Mouse (Mus musculus): ENCODE measurements at regions not wholly inside any gene's neighbourhood (a gene's known extent, or its start where the extent isn't known, plus 50 kb on each side); places are given as distances from the start of the nearest gene placed in this dataset.
"Not testable (repeated sequence)": the region's sequence is repeated elsewhere in the genome, so short reads cannot be mapped to it uniquely, and the experiment has no call there.

GRCm38 (mm10) chr10:26139100-26140093 is 60.5 kb upstream of the Tmem200a start:
- Histone ChIP-seq H3K4me3 (ENCODE audit: low read depth, low read length) (no peak overlapping the region), H3K4me2 (ENCODE audit: low read depth, low read length) (no peak overlapping the region), H3K27ac (ENCODE audit: low read depth, low read length) (no peak overlapping the region), H3K4me1 (ENCODE audit: control insufficient read depth, insufficient read depth, low read length) (no peaks in the 10 kb centered on the region), H3K27me3 (ENCODE audit: control insufficient read depth, insufficient read depth, low read length) (no peaks in the 10 kb centered on the region), H3K9ac (replicated peaks; ENCODE audit: low read depth, low read length) (no peak overlapping the region), H3K9me3 (ENCODE audit: control insufficient read depth, low read length) (no peaks in the 10 kb centered on the region), H3K36me3 (ENCODE audit: control insufficient read depth, insufficient read depth, low read length) (no peaks in the 10 kb centered on the region)
- ATAC-seq (ENCODE audit: low read depth): peak; percentile 88; the same call in 1 of the 2 replicates
- WGBS: 35% methylated on average over 12 of the region's 12 CpGs

- Histone ChIP-seq H3K27me3 (ENCODE audit: control insufficient read depth, insufficient read depth, low read length) (no peaks in the 10 kb centered on the region), H3K4me2 (ENCODE audit: low read depth, low read length) (no peak overlapping the region), H3K4me1 (ENCODE audit: control insufficient read depth, insufficient read depth, low read length) (no peaks in the 10 kb centered on the region), H3K36me3 (ENCODE audit: control insufficient read depth, insufficient read depth, low read length) (no peaks in the 10 kb centered on the region), H3K9ac (replicated peaks; ENCODE audit: low read depth, low read length) (no peak overlapping the region), H3K27ac (ENCODE audit: low read depth, low read length) (no peak overlapping the region), H3K4me3 (ENCODE audit: low read depth, low read length) (no peak overlapping the region), H3K9me3 (ENCODE audit: control insufficient read depth, low read length) (no peaks in the 10 kb centered on the region)
- 72% methylated on average over 2 of the region's 2 CpGs for WGBS
- ATAC-seq (ENCODE audit: low read depth): no peak
Observed at GRCm38 (mm10) chr10:26152586-26152985, 73.7 kb upstream of the Tmem200a start.

GRCm38 (mm10) chr10:26158786-26159185 is 70.7 kb upstream of the Samd3 start:
- no peak for ATAC-seq (ENCODE audit: low read depth)
- Histone ChIP-seq H3K4me1 (ENCODE audit: control insufficient read depth, insufficient read depth, low read length) (no peaks in the 10 kb centered on the region), H3K4me3 (ENCODE audit: low read depth, low read length) (no peak overlapping the region), H3K4me2 (ENCODE audit: low read depth, low read length) (no peak overlapping the region), H3K9me3 (ENCODE audit: control insufficient read depth, low read length) (no peaks in the 10 kb centered on the region), H3K36me3 (ENCODE audit: control insufficient read depth, insufficient read depth, low read length) (no peaks in the 10 kb centered on the region), H3K27me3 (ENCODE audit: control insufficient read depth, insufficient read depth, low read length) (no peaks in the 10 kb centered on the region), H3K27ac (ENCODE audit: low read depth, low read length) (no peak overlapping the region), H3K9ac (replicated peaks; ENCODE audit: low read depth, low read length) (no peak overlapping the region)
- WGBS: 11% methylated on average over 3 of the region's 3 CpGs

GRCm38 (mm10) chr10:26161139-26161538 is 68.4 kb upstream of the Samd3 start:
- H3K9me3 ChIP-seq (ENCODE audit: control insufficient read depth, low read length); H3K4me2 ChIP-seq (ENCODE audit: low read depth, low read length); H3K9ac ChIP-seq (replicated peaks; ENCODE audit: low read depth, low read length); H3K4me1 ChIP-seq (ENCODE audit: control insufficient read depth, insufficient read depth, low read length); H3K36me3 ChIP-seq (ENCODE audit: control insufficient read depth, insufficient read depth, low read length); H3K4me3 ChIP-seq (ENCODE audit: low read depth, low read length); H3K27ac ChIP-seq (ENCODE audit: low read depth, low read length); ATAC-seq (ENCODE audit: low read depth); H3K27me3 ChIP-seq (ENCODE audit: control insufficient read depth, insufficient read depth, low read length): not testable (repeated sequence)

- H3K4me3 ChIP-seq (ENCODE audit: low read depth, low read length): no peak overlapping the region
- H3K9ac ChIP-seq (replicated peaks; ENCODE audit: low read depth, low read length): no peak overlapping the region
- no peak for ATAC-seq (ENCODE audit: low read depth)
- H3K36me3 ChIP-seq (ENCODE audit: control insufficient read depth, insufficient read depth, low read length): no peaks in the 10 kb centered on the region
- 86% methylated on average over 2 of the region's 2 CpGs for WGBS
- no peak overlapping the region for H3K4me2 ChIP-seq (ENCODE audit: low read depth, low read length)
- H3K4me1 ChIP-seq (ENCODE audit: control insufficient read depth, insufficient read depth, low read length): no peaks in the 10 kb centered on the region
- no peaks in the 10 kb centered on the region for H3K27me3 ChIP-seq (ENCODE audit: control insufficient read depth, insufficient read depth, low read length)
- no peaks in the 10 kb centered on the region for H3K9me3 ChIP-seq (ENCODE audit: control insufficient read depth, low read length)
- no peak overlapping the region for H3K27ac ChIP-seq (ENCODE audit: low read depth, low read length)
Observed at GRCm38 (mm10) chr10:26164531-26164930, 65.0 kb upstream of the Samd3 start.

- H3K4me1 ChIP-seq (ENCODE audit: control insufficient read depth, insufficient read depth, low read length): no peaks in the 10 kb centered on the region
Observed at GRCm38 (mm10) chr10:26177591-26177990, 51.9 kb upstream of the Samd3 start.

GRCm38 (mm10) chr10:26178356-26178755 is 51.2 kb upstream of the Samd3 start:
- no peak for ATAC-seq (ENCODE audit: low read depth)
- H3K27me3 ChIP-seq (ENCODE audit: control insufficient read depth, insufficient read depth, low read length): no peaks in the 10 kb centered on the region
- H3K4me2 ChIP-seq (ENCODE audit: low read depth, low read length): no peak overlapping the region
- H3K9me3 ChIP-seq (ENCODE audit: control insufficient read depth, low read length): no peaks in the 10 kb centered on the region
- no peaks in the 10 kb centered on the region for H3K4me1 ChIP-seq (ENCODE audit: control insufficient read depth, insufficient read depth, low read length)
- no peak overlapping the region for H3K9ac ChIP-seq (replicated peaks; ENCODE audit: low read depth, low read length)
- WGBS: 80% methylated on average over 3 of the region's 3 CpGs
- H3K36me3 ChIP-seq (ENCODE audit: control insufficient read depth, insufficient read depth, low read length): no peaks in the 10 kb centered on the region
- H3K4me3 ChIP-seq (ENCODE audit: low read depth, low read length): no peak overlapping the region
- H3K27ac ChIP-seq (ENCODE audit: low read depth, low read length): no peak overlapping the region

More at GRCm38 (mm10) chr10:26177591-26177990, 51.9 kb upstream of the Samd3 start:
- Histone ChIP-seq H3K27me3 (ENCODE audit: control insufficient read depth, insufficient read depth, low read length) (no peaks in the 10 kb centered on the region), H3K36me3 (ENCODE audit: control insufficient read depth, insufficient read depth, low read length) (no peaks in the 10 kb centered on the region), H3K9ac (replicated peaks; ENCODE audit: low read depth, low read length) (no peak overlapping the region), H3K4me3 (ENCODE audit: low read depth, low read length) (no peak overlapping the region), H3K27ac (ENCODE audit: low read depth, low read length) (no peak overlapping the region), H3K9me3 (ENCODE audit: control insufficient read depth, low read length) (no peaks in the 10 kb centered on the region), H3K4me2 (ENCODE audit: low read depth, low read length) (no peak overlapping the region)
- 94% methylated on average over 1 of the region's 1 CpGs for WGBS
- no peak for ATAC-seq (ENCODE audit: low read depth)

All from neural tube, embryonic 14.5 days (tissue).